Comparison of ENCODE assay signal across 9 mouse cellular contexts in genomic region chr7:132358709-132359108, GRCm38 (mm10). TPM values are rescaled to one million over a fixed set of nuclear protein-coding genes. Genes with fewer than 3 reads are reported as not detected.
DNase-seq lines count a peak whose midpoint lies in the region; ATAC-seq and TF ChIP-seq lines count a peak whose summit lies in the region.
"Had no signal": no experiment of that assay in that cellular context is flagged by ENCODE, and none has a peak within 500 bp of the region (broad histone marks: within the 10 kb centered on the region; RNA-seq: fewer than 3 reads in every experiment).

No protein-coding gene starts in this region.

- no peak for TF ChIP-seq POLR2A in liver, adult 2 months (IDR thresholded peaks at IDR 0.05; ENCODE audit: extremely low read depth, insufficient read depth, low read length)

- H3K9ac ChIP-seq in liver, adult 2 months (ENCODE audit: low read depth, low read length): no peak overlapping the region
- no peak overlapping the region for H3K9ac ChIP-seq in liver, embryonic 11.5 days (ENCODE audit: low read depth, low read length)
- no peak overlapping the region for H3K9ac ChIP-seq in liver, embryonic 14.5 days (replicated peaks)
- H3K9ac ChIP-seq: neural tube, embryonic 12.5 days had no signal

- H3K36me3 ChIP-seq in liver, adult 2 months (ENCODE audit: control insufficient read depth, insufficient read depth, low read length): no peaks in the 10 kb centered on the region
- H3K36me3 ChIP-seq in liver, embryonic 11.5 days (ENCODE audit: control insufficient read depth, insufficient read depth, low read length): no peaks in the 10 kb centered on the region
- no peaks in the 10 kb centered on the region for H3K36me3 ChIP-seq in embryonic facial prominence, embryonic 10.5 days (replicated peaks)
- no peaks in the 10 kb centered on the region for H3K36me3 ChIP-seq in liver, embryonic 14.5 days (replicated peaks; ENCODE audit: control insufficient read depth, insufficient read depth, low read depth)
- H3K36me3 ChIP-seq: neural tube, embryonic 12.5 days had no signal

- peak; percentile 48 for DNase-seq in liver, adult 2 months (ENCODE audit: extremely low read depth, low read depth, low spot score)
- no peak for DNase-seq in liver, embryonic 11.5 days (ENCODE audit: low spot score)
- no peak for DNase-seq in embryonic facial prominence, embryonic 10.5 days (ENCODE audit: low spot score)
- peak; percentile 9 to 23 (median 20) for DNase-seq in liver, embryonic 14.5 days (ENCODE audit: low read depth in 3 of 3, low spot score in 3 of 3)
- no peak for DNase-seq in urinary bladder, adult 18-20 months (ENCODE audit: low spot score in 2 of 2)

- H3K27me3 ChIP-seq in liver, adult 2 months (ENCODE audit: control insufficient read depth, insufficient read depth, low read length): no peaks in the 10 kb centered on the region
- no peaks in the 10 kb centered on the region for H3K27me3 ChIP-seq in liver, embryonic 11.5 days (replicated peaks; ENCODE audit: control insufficient read depth, insufficient read depth, low read length)
- peaks cover 47% of the 10 kb centered on the region for H3K27me3 ChIP-seq in embryonic facial prominence, embryonic 10.5 days (replicated peaks; ENCODE audit: low read depth, poor library complexity, severe bottlenecking)
- no peaks in the 10 kb centered on the region for H3K27me3 ChIP-seq in liver, embryonic 14.5 days (ENCODE audit: control insufficient read depth, insufficient read depth, low read length)
- H3K27me3 ChIP-seq: neural tube, embryonic 12.5 days had no signal

- H3K4me1 ChIP-seq in liver, adult 2 months (ENCODE audit: control insufficient read depth, insufficient read depth, low read length): 0 out of 2 replicates have a peak, but pooled peaks cover 2% of the 10 kb centered on the region
- H3K4me1 ChIP-seq in liver, embryonic 11.5 days (replicated peaks; ENCODE audit: control insufficient read depth, insufficient read depth, low read length): no peaks in the 10 kb centered on the region; the same call in 1 of the 2 replicates
- H3K4me1 ChIP-seq in embryonic facial prominence, embryonic 10.5 days: peaks cover 42% of the 10 kb centered on the region
- H3K4me1 ChIP-seq in liver, embryonic 14.5 days (replicated peaks; ENCODE audit: control insufficient read depth in 2 of 2, insufficient read depth in 2 of 2, low read length in 1 of 2): peaks cover 0 to 21% of the 10 kb centered on the region in 2 experiments; a peak in 3 of 4 replicates

- no peak for ATAC-seq in liver, embryonic 11.5 days (replicated peaks; ENCODE audit: low FRiP score)
- 0 out of 2 replicates have a peak, but pooled peaks have one; percentile 11 for ATAC-seq in liver, embryonic 14.5 days (ENCODE audit: insufficient read depth)
- ATAC-seq in neutrophil, adult 5-6 weeks (ENCODE audit: extremely low read depth, insufficient number of reproducible peaks, low FRiP score, poor library complexity, severe bottlenecking): peak; percentile 89
- no peak for ATAC-seq in activated CD4-positive, CD25-positive, alpha-beta regulatory T cell, adult 4 months

- no peak overlapping the region for H3K4me3 ChIP-seq in liver, adult 2 months (ENCODE audit: insufficient read depth, low read depth, low read length)
- H3K4me3 ChIP-seq in liver, embryonic 11.5 days (ENCODE audit: low read depth, low read length): no peak overlapping the region
- no peak overlapping the region for H3K4me3 ChIP-seq in embryonic facial prominence, embryonic 10.5 days
- H3K4me3 ChIP-seq in liver, embryonic 14.5 days (ENCODE audit: insufficient read depth in 1 of 2, low read depth in 2 of 2, low read length in 2 of 2): no peak overlapping the region
- H3K4me3 ChIP-seq: heart, adult 2 months; neural tube, embryonic 12.5 days had no signal

- no peaks in the 10 kb centered on the region for H3K79me2 ChIP-seq in liver, adult 2 months (ENCODE audit: control insufficient read depth, insufficient read depth, low read length)

- 48% methylated on average over 4 of the region's 4 CpGs for WGBS in liver, adult 2 months
- WGBS in liver, embryonic 11.5 days: 45% methylated on average over 4 of the region's 4 CpGs
- WGBS in embryonic facial prominence, embryonic 10.5 days: 45% methylated on average over 4 of the region's 4 CpGs
- WGBS in liver, embryonic 14.5 days (ENCODE audit: insufficient replicate concordance): 29% methylated on average over 4 of the region's 4 CpGs

- no peak overlapping the region for H3K4me2 ChIP-seq in liver, embryonic 11.5 days
- H3K4me2 ChIP-seq in liver, embryonic 14.5 days (ENCODE audit: low read depth): no peak overlapping the region
- H3K4me2 ChIP-seq: neural tube, embryonic 12.5 days had no signal

- H3K27ac ChIP-seq in liver, adult 2 months (replicated peaks; ENCODE audit: insufficient read depth, low read depth, low read length): peak overlapping the region; percentile 67
- H3K27ac ChIP-seq in liver, embryonic 11.5 days (ENCODE audit: low read depth, low read length): no peak overlapping the region
- H3K27ac ChIP-seq in embryonic facial prominence, embryonic 10.5 days (replicated peaks): 0 out of 2 replicates have a peak overlapping the region, but pooled peaks have one; percentile 31
- no peak overlapping the region for H3K27ac ChIP-seq in liver, embryonic 14.5 days
- H3K27ac ChIP-seq: heart, adult 2 months; neural tube, embryonic 12.5 days had no signal

- H3K9me3 ChIP-seq in liver, embryonic 11.5 days (ENCODE audit: control insufficient read depth, low read length): no peaks in the 10 kb centered on the region
- no peaks in the 10 kb centered on the region for H3K9me3 ChIP-seq in embryonic facial prominence, embryonic 10.5 days
- H3K9me3 ChIP-seq in liver, embryonic 14.5 days (ENCODE audit: control insufficient read depth, low read length): no peaks in the 10 kb centered on the region
- H3K9me3 ChIP-seq: neural tube, embryonic 12.5 days had no signal

- no peak for TF ChIP-seq EP300 in liver, embryonic 14.5 days (IDR thresholded peaks at IDR 0.05; ENCODE audit: low read depth)

- TF ChIP-seq CTCF in liver, adult 2 months (IDR thresholded peaks at IDR 0.05; ENCODE audit: low read depth, low read length): no peak
- no peak for TF ChIP-seq CTCF in liver, embryonic 14.5 days (IDR thresholded peaks at IDR 0.05; ENCODE audit: low read depth)

RNA-seq across cellular contexts. Expression of gene Chst15, which starts 41.7 kb away (rescaled TPM):
- total RNA-seq in liver, adult 2 months (2014; rRNA removed): 6.5 and 10.4 TPM in 2 replicates
- 3.0 and 4.3 TPM in 2 replicates for polyA plus RNA-seq in liver, adult 2 months (2012; rRNA removed)
- 12.8 and 14.1 TPM in 2 replicates for polyA plus RNA-seq in liver, embryonic 11.5 days (2014; fragmentation: Nextera tagmentation; extraction: Ambion mirVana)
- 11.8 and 12.7 TPM in 2 replicates for polyA plus RNA-seq in embryonic facial prominence, embryonic 10.5 days (2016; fragmentation: Nextera tagmentation; extraction: Ambion mirVana)
- polyA plus RNA-seq in liver, embryonic 14.5 days (2012; rRNA removed): 2.1 and 2.4 TPM in 2 replicates
- 2.6 and 2.7 TPM in 2 replicates for polyA plus RNA-seq in liver, embryonic 14.5 days (2014; fragmentation: Nextera tagmentation; extraction: Ambion mirVana)
- 81.4 and 83.2 TPM in 2 replicates for total RNA-seq in neutrophil, adult 5-6 weeks (2017)
- polyA plus RNA-seq in activated CD4-positive, CD25-positive, alpha-beta regulatory T cell, adult 4 months (2017; shearing (Covaris generic)): 1 to 10 TPM; 2.1 to 4.0 TPM

Comparison
In these comparisons a context has a peak if more than half of its experiments do, and no peak if none do; other contexts are left out.
1. DNase-seq: peak in liver, adult 2 months (single experiment) and liver, embryonic 14.5 days (3 of 3); none in liver, embryonic 11.5 days (single experiment), embryonic facial prominence, embryonic 10.5 days (single experiment) and urinary bladder, adult 18-20 months (0 of 2).
2. H3K27ac ChIP-seq: peak in liver, adult 2 months (single experiment) and embryonic facial prominence, embryonic 10.5 days (single experiment); none in liver, embryonic 11.5 days (single experiment) and liver, embryonic 14.5 days (single experiment).
3. ATAC-seq: peak in liver, embryonic 14.5 days (single experiment) and neutrophil, adult 5-6 weeks (single experiment); none in liver, embryonic 11.5 days (single experiment) and activated CD4-positive, CD25-positive, alpha-beta regulatory T cell, adult 4 months (single experiment).